Mouse (Mus musculus) frontal cortex, postnatal 25 days (tissue): ENCODE measurements around the gene Fam174b.

ENCODE experiments used
- DNase-seq, 2 experiments: peaks; one replicate each; pipeline ENCODE4 v3.0.0; 2022; ENCODE audit warnings: low spot score in 2 of 2

Fam174b gene

GRCm38 (mm10) chr7:73814454-73814853 is 74.4 kb downstream of the Fam174b start:
- no peak for DNase-seq

- no peak for DNase-seq
Measured at GRCm38 (mm10) chr7:73816255-73816996, 76.3 kb downstream of the Fam174b start.

GRCm38 (mm10) chr7:73819366-73819765 is 79.3 kb downstream of the Fam174b start:
- no peak for DNase-seq
